1 mouse cellular context compared by ENCODE assay signal in the genomic region with DNA sequence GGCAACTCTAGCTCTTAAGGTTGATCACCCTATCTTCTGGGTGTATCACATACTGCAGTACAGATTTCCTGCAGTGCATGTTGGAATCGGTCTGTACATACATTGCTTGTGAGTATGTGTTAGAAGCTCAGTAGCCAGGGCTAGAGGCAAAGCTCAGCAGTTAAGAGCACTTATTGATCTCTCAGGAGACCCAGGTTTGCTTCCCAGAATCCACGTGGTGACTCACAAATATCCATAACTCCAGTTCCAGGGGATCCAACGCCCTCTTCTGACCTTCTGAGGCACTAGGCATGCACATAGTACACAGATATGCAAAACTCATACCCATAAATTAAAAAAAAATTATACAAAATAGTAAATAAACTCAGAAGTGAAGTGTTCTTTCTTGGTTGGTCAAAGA.
TF ChIP-seq lines count a peak whose summit lies in the region.

No protein-coding gene starts in this region.

TF ChIP-seq in CH12.LX, 34 proteins besides CTCF, POLR2A, EP300 and RAD21:
- TF ChIP-seq NELFE (IDR thresholded peaks at IDR 0.05; ENCODE audit: low read depth, low read length) (no peak), ELF1 (IDR thresholded peaks at IDR 0.05; ENCODE audit: low read depth, low read length) (no peak), JUND (conservative IDR thresholded peaks at IDR 0.05; ENCODE audit: low read depth, low read length) (no peak), CHD2 (IDR thresholded peaks at IDR 0.05; ENCODE audit: low read length) (no peak), E2F4 (IDR thresholded peaks at IDR 0.05; ENCODE audit: insufficient replicate concordance, low read depth, low read length) (no peak), KAT2A (IDR thresholded peaks at IDR 0.05; ENCODE audit: insufficient replicate concordance, low read length) (no peak), UBTF (IDR thresholded peaks at IDR 0.05; ENCODE audit: low read depth, low read length) (no peak)
